Mouse (Mus musculus) adrenal gland, adult 18-20 months (tissue): ENCODE data around the gene Tomm20l. TPM values are rescaled to one million over a fixed set of nuclear protein-coding genes. Genes with fewer than 3 reads are reported as not detected.

ENCODE experiments used
- DNase-seq, 2 experiments: peaks; one replicate each; pipeline ENCODE4 v3.0.0; 2021 to 2022; ENCODE audit warnings: low spot score in 2 of 2
- total RNA-seq, 2 experiments: library from RNA; stranded (reverse); gene quantifications; 1 replicate in 1 of 2; 2 replicates in 1 of 2; pipeline ENCODE4 v1.2.3; 2021

Tomm20l gene
- total RNA-seq, 2 experiments from 2014 or later: 4.3 to 7.3 TPM

GRCm38 (mm10) chr12:71149456-71149855, 38.2 kb downstream of the Tomm20l start:
- DNase-seq: no peak

- DNase-seq: no peak
Measured at GRCm38 (mm10) chr12:71150167-71150566, 38.9 kb downstream of the Tomm20l start.

- DNase-seq: no peak
Measured at GRCm38 (mm10) chr12:71154979-71155378, 43.8 kb downstream of the Tomm20l start.

GRCm38 (mm10) chr12:71157974-71158373, 46.7 kb downstream of the Tomm20l start:
- DNase-seq: no peak

GRCm38 (mm10) chr12:71164410-71164809, 53.2 kb downstream of the Tomm20l start:
- DNase-seq: no peak

- DNase-seq: no peak
Measured at GRCm38 (mm10) chr12:71169911-71170310, 58.7 kb downstream of the Tomm20l start.

Other genes with a start within 250 kb of the Tomm20l start
- gene Actr10, start 173.6 kb upstream of the Tomm20l start, total RNA-seq: 100 to 1,000 TPM; 173 to 207 TPM
- 100 to 1,000 TPM; 377 to 394 TPM for gene Psma3, start 136.8 kb upstream of the Tomm20l start, total RNA-seq
- gene Arid4a, start 95.4 kb upstream of the Tomm20l start, total RNA-seq: 10 to 100 TPM; 18.6 to 20.3 TPM
- 10 to 100 TPM; 60.0 to 64.2 TPM for gene Timm9, start 25.3 kb downstream of the Tomm20l start, total RNA-seq
- gene 2700049A03Rik, start 25.4 kb downstream of the Tomm20l start, total RNA-seq: 1 to 10 TPM; 5.1 to 7.3 TPM
- 10 to 100 TPM; 14.0 to 14.9 TPM for gene Dact1, start 198.5 kb downstream of the Tomm20l start, total RNA-seq